Mouse (Mus musculus): ENCODE measurements around the gene Fam71e1.

DNA sequence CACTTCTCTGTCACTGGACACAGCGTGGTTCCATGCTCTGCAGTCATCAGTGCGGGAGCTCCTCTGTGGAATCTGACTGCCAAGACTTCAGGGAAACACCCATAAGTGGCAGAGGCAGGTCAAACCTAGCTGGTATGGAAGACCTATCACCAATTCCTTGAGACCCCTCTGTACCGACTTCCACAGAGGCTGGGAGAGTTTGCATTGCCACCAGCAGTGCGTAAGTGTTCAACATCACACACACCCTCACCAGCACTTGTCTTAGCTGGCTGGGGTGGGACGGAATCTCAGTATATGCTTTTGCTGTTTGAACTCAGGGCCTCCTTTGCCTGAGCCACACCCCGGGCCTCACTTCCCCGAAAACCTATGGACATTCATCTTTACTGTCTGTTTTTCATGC lies 8.4 kb upstream of the Fam71e1 start:
- TF ChIP-seq CTCF (IDR thresholded peaks at IDR 0.05; ENCODE audit: extremely low read depth, insufficient read depth, insufficient read length, insufficient replicate concordance) (no peak), POLR2A (IDR thresholded peaks at IDR 0.05; ENCODE audit: low read depth, low read length) (no peak)

All from spleen, adult 2 months (tissue).